Mouse (Mus musculus) stomach, postnatal 0 days (tissue): ENCODE measurements around the gene Tnik.

ENCODE experiments used
- CTCF ChIP-seq: IDR thresholded peaks from 2 replicates; pipeline ENCODE4 v1.5.1; 2016; ENCODE audit warnings: antibody characterized with exemption, low read depth, mild to moderate bottlenecking, moderate library complexity
- EP300 ChIP-seq: optimal IDR thresholded peaks from 2 replicates; pipeline ENCODE3; 2016; ENCODE audit warnings: antibody characterized with exemption

DNA sequence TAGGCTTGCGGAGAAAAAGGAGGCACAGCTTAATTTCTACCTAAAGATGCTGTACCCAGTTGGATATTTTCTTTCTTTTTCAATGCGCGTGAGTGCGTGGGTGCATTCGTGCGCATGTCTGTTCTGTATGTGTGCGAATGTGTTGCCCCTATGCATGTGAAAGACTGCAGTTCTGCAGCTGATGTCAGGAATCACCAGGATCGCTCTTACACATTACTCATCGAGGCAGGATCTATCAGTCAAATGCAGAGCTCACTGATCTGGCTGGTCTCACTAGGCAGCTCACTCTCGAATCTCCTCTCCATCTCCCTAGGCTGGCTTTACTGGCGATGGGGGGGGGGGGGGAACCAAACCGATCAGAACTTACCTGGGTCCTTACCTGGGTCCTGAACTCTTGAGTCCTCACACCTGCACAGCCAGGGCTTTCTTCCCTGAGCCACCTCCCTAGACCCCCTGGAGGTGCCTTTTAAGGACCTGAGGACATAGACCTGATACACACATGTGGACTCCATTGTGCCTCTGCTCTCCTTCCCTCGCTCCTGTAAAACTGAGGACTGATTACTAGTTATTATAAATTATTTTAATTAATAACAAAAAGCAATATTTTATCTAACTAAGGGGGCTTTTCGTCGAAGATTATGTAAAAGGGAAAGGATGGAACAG is 268.4 kb downstream of the Tnik start:
- TF ChIP-seq CTCF (no peak), EP300 (no peak)
